19 mouse cellular contexts compared by ENCODE assay signal in genomic region chr3:148907873-148908272, GRCm38 (mm10).
DNase-seq lines count a peak whose midpoint lies in the region; ATAC-seq and TF ChIP-seq lines count a peak whose summit lies in the region.
"Had no signal": no experiment of that assay in that cellular context is flagged by ENCODE, and none has a peak within 500 bp of the region (broad histone marks: within the 10 kb centered on the region; RNA-seq: fewer than 3 reads in every experiment).

No protein-coding gene starts in this region.

- peaks cover 14% of the 10 kb centered on the region for H3K36me3 ChIP-seq in heart, adult 2 months (ENCODE audit: control insufficient read depth, insufficient read depth, low read length)
- H3K36me3 ChIP-seq in lung, postnatal 0 days (ENCODE audit: insufficient read depth, low read length): no peaks in the 10 kb centered on the region
- H3K36me3 ChIP-seq: embryonic facial prominence, embryonic 13.5 days; forebrain, embryonic 12.5 days had no signal

- peak overlapping the region; percentile 87 for H3K27ac ChIP-seq in heart, adult 2 months
- H3K27ac ChIP-seq in lung, postnatal 0 days (ENCODE audit: low read length): 0 out of 2 replicates have a peak overlapping the region, but pooled peaks have one; percentile 5
- H3K27ac ChIP-seq: forebrain, embryonic 12.5 days; hindbrain, embryonic 14.5 days had no signal

- H3K9ac ChIP-seq in heart, adult 2 months (ENCODE audit: low read depth, low read length): no peak overlapping the region
- no peak overlapping the region for H3K9ac ChIP-seq in lung, postnatal 0 days (replicated peaks; ENCODE audit: low read depth)
- H3K9ac ChIP-seq: embryonic facial prominence, embryonic 13.5 days; forebrain, embryonic 12.5 days; hindbrain, embryonic 14.5 days had no signal

- TF ChIP-seq EP300 in heart, adult 2 months (IDR thresholded peaks at IDR 0.05; ENCODE audit: insufficient read depth, low read depth, low read length): no peak
- TF ChIP-seq EP300 in lung, postnatal 0 days (IDR thresholded peaks at IDR 0.05): 0 out of 2 replicates have a peak, but pooled peaks have one; percentile 10

- no peak overlapping the region for H3K4me2 ChIP-seq in lung, postnatal 0 days (replicated peaks; ENCODE audit: low read depth, low read length)
- H3K4me2 ChIP-seq: embryonic facial prominence, embryonic 13.5 days; forebrain, embryonic 12.5 days; hindbrain, embryonic 14.5 days had no signal

- 0 out of 2 replicates have a peak, but pooled peaks have one; percentile 36 for ATAC-seq in lung, postnatal 0 days
- ATAC-seq: activated CD4-positive, CD25-positive, alpha-beta regulatory T cell, adult 4 months; forebrain, embryonic 16.5 days; Patski had no signal

- H3K27me3 ChIP-seq in heart, adult 2 months (ENCODE audit: control insufficient read depth, insufficient read depth, low read length): no peaks in the 10 kb centered on the region
- H3K27me3 ChIP-seq in lung, postnatal 0 days (replicated peaks; ENCODE audit: insufficient read depth, low read length): no peaks in the 10 kb centered on the region
- H3K27me3 ChIP-seq: CH12.LX; embryonic facial prominence, embryonic 13.5 days; forebrain, embryonic 12.5 days; Patski had no signal

- intact Hi-C loops in heart, adult 2 months (cut with DNase I): loop anchor here (2.0 to 5.0 kb wide), 3 partner anchors 66 to 566 kb away; no protein-coding TSS in a partner anchor
- intact Hi-C loops in heart, postnatal 10 days (cut with DNase I): loop anchor here (2.0 kb wide), 1 partner anchor 75 kb away; no protein-coding TSS in a partner anchor

- no peak for TF ChIP-seq POLR2A in heart, adult 2 months (IDR thresholded peaks at IDR 0.05; ENCODE audit: insufficient read depth, low read depth, low read length)
- TF ChIP-seq POLR2A in lung, adult 2 months (IDR thresholded peaks at IDR 0.05; ENCODE audit: borderline replicate concordance, extremely low read depth, low read depth, low read length): no peak

- peaks cover 21% of the 10 kb centered on the region for H3K4me1 ChIP-seq in heart, adult 2 months (ENCODE audit: control insufficient read depth, insufficient read depth, low read length)
- peaks cover 5% of the 10 kb centered on the region; the same call in 1 of the 2 replicates for H3K4me1 ChIP-seq in lung, postnatal 0 days (ENCODE audit: insufficient read depth, low read depth, low read length)
- peaks cover 22% of the 10 kb centered on the region for H3K4me1 ChIP-seq in lung, adult 2 months (ENCODE audit: control insufficient read depth, insufficient read depth, low read length)

- TF ChIP-seq CTCF in heart, adult 2 months (IDR thresholded peaks at IDR 0.05): no peak
- no peak for TF ChIP-seq CTCF in lung, postnatal 0 days (IDR thresholded peaks at IDR 0.05)
- no peak for TF ChIP-seq CTCF in lung, adult 2 months (IDR thresholded peaks at IDR 0.05; ENCODE audit: insufficient read depth, low read length)

- H3K9me3 ChIP-seq in lung, postnatal 0 days (ENCODE audit: low read length): no peaks in the 10 kb centered on the region
- H3K9me3 ChIP-seq: embryonic facial prominence, embryonic 13.5 days; forebrain, embryonic 12.5 days had no signal

- peak in 1 of 2 experiments; percentile 40 for DNase-seq in heart, adult 2 months
- no peak for DNase-seq in heart, postnatal 10 days
- no peak for DNase-seq in lung, postnatal 0 days (ENCODE audit: low spot score)
- no peak for DNase-seq in lung, adult 2 months
- peak; percentile 71 for DNase-seq in lung, postnatal 36 days
- DNase-seq in gastrocnemius, postnatal 10 days: no peak
- DNase-seq: adrenal gland, postnatal 14 days; cerebellum, adult 18-20 months; cerebellum, adult 9-11 months; cerebellum, postnatal 36 days; gastrocnemius, postnatal 36 days; heart, postnatal 14 days had no signal

- peaks cover under 1% of the 10 kb centered on the region; the same call in 1 of the 2 replicates for H3K79me2 ChIP-seq in heart, adult 2 months (replicated peaks; ENCODE audit: control insufficient read depth, insufficient read depth, low read length)

- WGBS in heart, adult 2 months: 46% methylated on average over 3 of the region's 3 CpGs
- WGBS in lung, postnatal 0 days: 60% methylated on average over 3 of the region's 3 CpGs
- 56% methylated on average over 3 of the region's 3 CpGs for WGBS in lung, adult 2 months

- H3K4me3 ChIP-seq in heart, adult 2 months: no peak overlapping the region
- no peak overlapping the region for H3K4me3 ChIP-seq in lung, postnatal 0 days (ENCODE audit: low read depth, low read length)
- H3K4me3 ChIP-seq in lung, adult 2 months (replicated peaks; ENCODE audit: extremely low read depth, low read depth, low read length): no peak overlapping the region
- H3K4me3 ChIP-seq: embryonic facial prominence, embryonic 13.5 days; forebrain, embryonic 12.5 days had no signal
